Mouse (Mus musculus) erythroblast, embryonic 14.5 days (primary cell): Measurements from ENCODE around the gene Pptc7. TPM values are rescaled to one million over a fixed set of nuclear protein-coding genes. Genes with fewer than 3 reads are reported as not detected.

Experiments
- H3K27me3 ChIP-seq: 2 replicates; pipeline ENCODE4 v1.6.1; 2012; ENCODE audit warnings: inconsistent platforms; ENCODE audit not compliant: control insufficient read depth
- H3K36me3 ChIP-seq: 2 replicates; pipeline ENCODE4 v1.6.1; 2012; ENCODE audit warnings: mild to moderate bottlenecking, inconsistent platforms; ENCODE audit not compliant: control insufficient read depth
- H3K4me1 ChIP-seq: 2 replicates; pipeline ENCODE4 v1.6.1; 2012; ENCODE audit warnings: inconsistent platforms; ENCODE audit not compliant: control insufficient read depth
- H3K4me3 ChIP-seq: replicated peaks from 2 replicates; pipeline ENCODE3; 2012; ENCODE audit warnings: moderate library complexity, mild to moderate bottlenecking, inconsistent platforms
- H3K9me3 ChIP-seq: 2 replicates; pipeline ENCODE4 v1.6.1; 2012; ENCODE audit warnings: low read length, inconsistent platforms, mixed read lengths; ENCODE audit not compliant: control insufficient read depth
- GATA1 ChIP-seq: IDR thresholded peaks from 2 replicates; pipeline ENCODE4 v1.6.1; 2012; ENCODE audit warnings: low read length, inconsistent platforms, mixed read lengths
- TAL1 ChIP-seq: IDR thresholded peaks from 3 replicates; pipeline ENCODE4 v1.6.1; 2012; ENCODE audit warnings: low read length, inconsistent platforms, mixed read lengths
- polyA plus RNA-seq: library from polyadenylated mRNA; stranded (reverse); fragments of >175 nt; gene quantifications from 2 replicates; pipeline ENCODE4 v1.2.3, GENCODE M21; 2012

The Pptc7 gene
- polyA plus RNA-seq, 1 experiment, result 0.12 TPM

DNA sequence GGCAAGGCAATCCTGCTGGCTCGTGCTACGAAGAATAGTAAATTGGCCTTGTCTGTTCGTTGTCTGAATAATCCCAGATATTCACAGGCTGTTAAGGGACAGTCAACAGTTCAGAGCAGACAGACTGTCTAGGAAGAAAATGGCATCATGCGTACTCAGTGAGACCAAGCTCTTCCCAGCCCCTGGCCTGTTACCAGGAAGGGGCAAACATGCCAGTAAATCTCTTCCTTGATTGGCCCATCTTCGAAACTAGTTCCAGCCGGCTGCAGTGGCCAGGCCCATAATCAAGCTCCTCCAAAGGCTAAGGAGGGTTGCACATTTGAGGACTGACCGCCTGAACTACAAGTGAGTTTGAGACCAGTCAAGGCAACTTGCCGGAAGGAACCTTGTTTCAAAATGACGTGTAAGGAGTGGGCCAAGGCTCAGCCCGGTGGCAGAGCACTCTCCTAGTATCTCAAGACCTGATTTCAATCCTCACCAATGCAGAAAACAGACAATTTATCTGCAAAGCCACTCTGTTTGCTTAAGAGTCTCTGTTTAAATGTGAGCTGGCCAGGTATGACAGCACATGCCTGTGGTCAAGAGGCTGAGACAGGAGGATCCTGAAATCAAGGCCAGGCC is 37.5 kb upstream of the Pptc7 start:
- no peak for TF ChIP-seq GATA1
- Histone ChIP-seq H3K9me3 (no peaks in the 10 kb centered on the region), H3K27me3 (no peaks in the 10 kb centered on the region), H3K4me1 (no peaks in the 10 kb centered on the region), H3K4me3 (no peak overlapping the region), H3K36me3 (peaks cover 3% of the 10 kb centered on the region; the same call in 1 of the 2 replicates)

DNA sequence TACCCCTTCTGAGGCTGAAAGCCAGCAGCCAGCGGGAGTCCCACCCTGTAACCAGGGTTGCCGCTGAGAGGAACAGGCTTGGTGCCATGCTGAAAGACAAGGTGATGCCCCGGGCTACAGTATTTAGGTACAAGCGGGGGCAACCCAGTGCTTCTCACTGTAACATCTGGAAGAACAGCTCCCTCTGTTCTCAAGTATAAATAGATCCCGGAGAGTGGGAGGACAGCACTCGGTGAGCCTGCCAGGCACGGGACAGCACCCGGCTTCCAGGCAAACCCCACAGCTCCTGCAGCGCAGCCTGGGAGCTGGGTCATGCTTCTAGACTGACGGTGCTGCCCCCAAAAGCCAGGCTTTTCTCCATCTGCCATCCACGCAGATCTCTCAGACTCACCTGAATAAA is 36.6 kb upstream of the Pptc7 start:
- Histone ChIP-seq H3K4me3 (no peak overlapping the region), H3K27me3 (no peaks in the 10 kb centered on the region), H3K9me3 (no peaks in the 10 kb centered on the region), H3K36me3 (peaks cover 3% of the 10 kb centered on the region; the same call in 1 of the 2 replicates), H3K4me1 (no peaks in the 10 kb centered on the region)
- TF ChIP-seq GATA1 (no peak), TAL1 (no peak)

DNA sequence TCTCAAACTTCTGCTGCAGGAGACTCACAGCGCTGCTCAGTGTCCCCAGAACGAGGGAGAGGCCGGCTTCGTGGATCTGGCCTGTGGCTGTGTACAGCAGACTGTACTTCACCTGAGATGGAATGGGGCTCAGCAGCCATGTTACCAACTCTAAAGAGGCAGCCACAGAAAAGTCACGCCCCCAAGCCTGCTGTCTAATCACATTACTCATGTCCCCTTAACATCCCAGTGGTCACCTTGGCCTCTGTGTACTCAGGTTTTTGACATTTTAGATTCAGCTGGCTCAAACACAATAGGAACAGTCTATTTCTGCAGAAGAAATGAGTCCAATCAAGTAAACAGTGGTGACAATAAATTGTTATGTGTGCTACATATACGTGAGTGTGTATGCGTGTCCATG is 36.2 kb upstream of the Pptc7 start:
- Histone ChIP-seq H3K4me1 (no peaks in the 10 kb centered on the region), H3K4me3 (no peak overlapping the region), H3K36me3 (peaks cover 3% of the 10 kb centered on the region; the same call in 1 of the 2 replicates), H3K27me3 (no peaks in the 10 kb centered on the region), H3K9me3 (no peaks in the 10 kb centered on the region)
- TF ChIP-seq GATA1 (no peak), TAL1 (no peak)

DNA sequence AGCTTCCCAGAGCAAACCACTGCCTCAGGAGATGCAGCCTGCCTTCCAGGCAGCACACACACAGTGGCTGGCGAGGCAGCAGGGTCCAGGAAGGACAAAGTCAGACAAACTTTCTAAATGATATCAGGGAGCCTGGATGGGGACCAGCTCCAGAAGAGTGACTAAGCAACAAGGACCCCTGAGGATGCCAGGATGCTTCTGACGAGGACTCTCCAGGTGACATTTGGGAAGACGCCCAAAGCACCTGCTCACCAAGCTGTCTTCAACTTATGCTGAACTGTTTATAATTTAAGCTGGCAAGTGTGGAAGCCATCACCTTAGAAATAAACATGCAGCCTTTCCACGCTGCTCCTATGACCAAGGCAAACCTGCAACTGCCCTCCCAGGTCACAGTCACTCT is 34.9 kb upstream of the Pptc7 start:
- H3K4me1 ChIP-seq, result no peaks in the 10 kb centered on the region
- peaks cover 4% of the 10 kb centered on the region for H3K36me3 ChIP-seq
- no peak overlapping the region for H3K4me3 ChIP-seq
- TF ChIP-seq GATA1 (no peak), TAL1 (no peak)
- no peaks in the 10 kb centered on the region for H3K27me3 ChIP-seq
- H3K9me3 ChIP-seq, result no peaks in the 10 kb centered on the region

DNA sequence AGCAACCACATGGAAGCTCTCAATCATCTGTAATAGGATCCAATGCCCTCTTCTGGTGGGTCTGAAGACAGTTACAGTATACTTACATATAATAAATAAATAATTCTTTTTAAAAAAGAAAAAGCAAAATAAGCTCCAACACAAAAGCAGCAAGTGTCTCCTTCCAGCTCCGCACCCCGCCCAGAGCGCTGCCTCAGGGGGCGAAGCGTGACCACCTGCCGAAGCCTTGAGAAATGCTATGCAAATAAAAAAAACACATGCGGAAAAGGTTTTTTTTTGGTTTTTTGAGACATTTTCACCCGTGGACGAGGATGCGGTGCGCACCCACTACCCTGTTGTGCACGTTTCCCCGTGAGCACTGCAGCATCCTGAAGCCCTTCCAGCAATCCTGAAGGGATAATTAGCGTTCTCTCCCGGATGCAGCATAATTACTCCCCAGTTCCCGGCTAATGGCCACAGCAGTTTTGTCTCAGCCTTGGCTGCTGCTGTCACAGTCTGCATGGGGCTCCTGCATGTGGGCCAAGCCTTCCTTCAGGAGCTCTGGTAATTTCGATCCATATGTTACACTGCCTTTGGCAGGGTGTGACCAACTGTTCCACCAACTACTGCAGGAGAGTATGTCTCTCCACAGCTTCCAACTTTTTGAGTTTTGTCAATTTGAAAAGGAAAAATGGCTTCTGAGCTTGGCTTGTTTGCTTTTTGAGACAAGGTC is 32.1 kb upstream of the Pptc7 start:
- H3K36me3 ChIP-seq, result peaks cover 16% of the 10 kb centered on the region

GRCm38 (mm10) chr5:122258027-122258741 is 26.0 kb upstream of the Pptc7 start:
- no peak for TF ChIP-seq TAL1
- TF ChIP-seq GATA1, result no peak
- Histone ChIP-seq H3K36me3 (peaks cover 19% of the 10 kb centered on the region), H3K9me3 (no peaks in the 10 kb centered on the region), H3K4me3 (no peak overlapping the region), H3K4me1 (peaks cover 16% of the 10 kb centered on the region), H3K27me3 (no peaks in the 10 kb centered on the region)

More for the DNA sequence above, 32.1 kb upstream of the Pptc7 start:
- no peak overlapping the region for H3K4me3 ChIP-seq
- H3K27me3 ChIP-seq, result no peaks in the 10 kb centered on the region
- no peaks in the 10 kb centered on the region for H3K4me1 ChIP-seq
- TF ChIP-seq TAL1, result no peak
- TF ChIP-seq GATA1, result no peak
- no peaks in the 10 kb centered on the region for H3K9me3 ChIP-seq

- H3K9me3 ChIP-seq, result no peaks in the 10 kb centered on the region
- peaks cover 38% of the 10 kb centered on the region for H3K4me1 ChIP-seq
- no peak overlapping the region for H3K4me3 ChIP-seq
- TF ChIP-seq TAL1 (no peak), GATA1 (no peak)
- no peaks in the 10 kb centered on the region for H3K27me3 ChIP-seq
- H3K36me3 ChIP-seq, result peaks cover 6% of the 10 kb centered on the region
These were observed 22.1 kb upstream of the Pptc7 start for GRCm38 (mm10) chr5:122262104-122262503.

GRCm38 (mm10) chr5:122263933-122264905 is 19.9 kb upstream of the Pptc7 start, which contains the start of gene Tctn1:
Gene Tctn1, minus strand, starts transcription at chr5:122264460.
- peak within 1 kb of the TSS; percentile 89 for H3K4me3 ChIP-seq
- no peaks in the 10 kb centered on the region for H3K9me3 ChIP-seq
- no peaks in the 10 kb centered on the region for H3K27me3 ChIP-seq
- no peaks in the 10 kb centered on the region; the same call in 1 of the 2 replicates for H3K36me3 ChIP-seq
- peaks cover 38% of the 10 kb centered on the region for H3K4me1 ChIP-seq
- TF ChIP-seq GATA1, result 0 out of 2 replicates have a peak, but pooled peaks have one; percentile 15
- TF ChIP-seq TAL1, result no peak
